Mouse (Mus musculus) adrenal gland, adult 10 weeks (tissue): ENCODE data around the gene Uggt1. TPM values are rescaled to one million over a fixed set of nuclear protein-coding genes. Genes with fewer than 3 reads are reported as not detected.

Source experiments
- polyA plus RNA-seq: library from polyadenylated mRNA; stranded (reverse); fragments of 350-450 nt; fragmentation: Illumina TruSeq; extraction: RNeasy Lipid Tissue Mini Kit (QIAGEN cat#74804); gene quantifications from one replicate; pipeline ENCODE4 v1.2.3, GENCODE M21; 2014; ENCODE audit warnings: low read depth, low replicate concordance

Uggt1 gene
- 85.7 TPM for polyA plus RNA-seq

DNA sequence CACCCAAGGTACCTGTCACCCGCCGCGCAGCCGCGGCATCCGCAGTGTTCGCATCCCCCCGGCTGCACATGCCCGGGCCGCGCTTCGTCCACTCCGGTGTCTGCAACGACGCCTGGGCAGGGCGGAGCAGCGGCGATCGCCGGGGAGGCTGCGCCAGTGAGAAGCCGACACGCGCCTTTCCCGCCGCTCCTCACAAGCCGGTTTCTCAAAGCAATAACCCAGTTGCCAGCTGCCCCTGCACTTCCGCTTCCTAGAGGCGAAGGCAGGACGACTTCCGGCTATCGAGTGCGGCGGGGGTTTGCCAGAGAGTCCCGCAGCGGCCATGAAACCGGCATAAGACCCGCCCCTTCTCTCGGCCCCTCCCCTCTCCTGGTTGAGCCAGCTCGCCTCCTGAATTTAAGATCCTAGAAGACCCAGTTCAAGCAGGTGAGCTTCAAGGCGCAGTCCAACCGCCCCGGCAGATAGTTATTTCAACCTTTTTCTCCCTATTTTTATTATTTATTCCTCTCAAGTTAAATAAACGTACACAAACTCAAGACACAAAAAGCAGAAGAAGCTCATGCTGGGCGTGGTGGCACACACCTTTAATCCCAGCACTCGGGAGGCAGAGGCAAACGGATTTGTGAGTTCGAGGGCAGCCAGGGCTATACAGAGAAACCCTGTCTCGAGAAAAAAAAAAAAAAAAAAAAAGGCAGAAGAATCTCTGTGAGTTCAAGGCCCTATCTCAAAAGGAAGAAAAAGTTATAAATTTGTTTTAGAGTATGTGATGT is at the start of gene Uggt1:
Gene Uggt1 (minus strand): TSS at position 663 of the 770 bp plus-strand sequence.

DNA sequence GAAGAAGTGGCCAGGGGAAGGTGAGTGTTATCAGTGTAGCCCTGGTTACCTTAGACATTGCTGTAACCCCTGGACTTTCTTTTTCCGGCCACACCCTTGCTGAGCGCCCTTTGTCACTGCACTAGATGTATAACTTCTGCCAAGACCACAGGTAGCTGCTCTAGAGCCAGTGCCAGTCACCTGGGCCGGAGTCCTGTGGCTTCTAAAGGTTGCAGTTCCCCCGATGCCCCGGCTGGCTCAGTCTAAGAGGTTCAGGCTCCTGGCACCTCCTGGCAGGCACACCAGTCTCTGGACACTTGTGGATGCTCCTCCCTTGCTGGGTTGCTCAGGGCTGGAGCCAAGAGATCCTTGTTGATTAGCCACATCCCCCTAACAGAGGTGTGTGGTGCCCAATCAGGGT is 29.9 kb upstream of the Uggt1 start, which contains the start of gene Neurl3:
Gene Neurl3 (minus strand): TSS at position 225 of the 400 bp plus-strand sequence.

Other genes with a start within 250 kb of the Uggt1 start
- gene Hs6st1, start 176.3 kb downstream of the Uggt1 start, polyA plus RNA-seq = 29.2 TPM
- 5.0 TPM for gene Neurl3, start 30.0 kb upstream of the Uggt1 start, polyA plus RNA-seq
- gene Arid5a, start 63.0 kb upstream of the Uggt1 start, polyA plus RNA-seq = 0.17 TPM
- 17.9 TPM for gene Kansl3, start 124.5 kb upstream of the Uggt1 start, polyA plus RNA-seq
- not detected for gene Fer1l5, start 127.6 kb upstream of the Uggt1 start, polyA plus RNA-seq
- 16.3 TPM for gene Lman2l, start 200.6 kb upstream of the Uggt1 start, polyA plus RNA-seq
- gene Cnnm4, start 226.9 kb upstream of the Uggt1 start, polyA plus RNA-seq = 1.6 TPM